15 mouse cellular contexts compared by ENCODE assay signal in the genomic region with DNA sequence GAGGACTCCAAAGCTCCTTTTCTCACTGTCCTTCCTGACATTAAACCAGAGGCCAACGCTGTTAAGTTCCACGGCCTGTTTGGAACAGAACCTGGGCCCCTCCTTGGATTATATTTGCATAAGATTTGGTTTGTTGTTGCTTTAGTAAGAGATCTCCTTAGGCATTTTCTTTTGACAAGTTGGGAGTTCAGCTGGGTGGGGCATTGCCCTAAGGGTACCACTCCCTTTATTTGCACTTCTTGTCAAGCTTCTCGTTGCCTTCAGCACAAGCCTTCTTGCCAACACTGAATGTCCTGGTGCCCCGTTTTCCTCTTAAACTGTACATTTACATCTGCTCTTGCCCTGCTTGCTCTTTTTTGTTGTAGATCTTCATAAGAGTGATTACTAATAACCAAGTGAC.
"Had no signal": no experiment of that assay in that cellular context is flagged by ENCODE, and none has a peak within 500 bp of the region (broad histone marks: within the 10 kb centered on the region; RNA-seq: fewer than 3 reads in every experiment).

No protein-coding gene starts in this region.

- H3K36me3 ChIP-seq: liver, embryonic 15.5 days; lung, embryonic 15.5 days; midbrain, embryonic 10.5 days; midbrain, embryonic 13.5 days; midbrain, embryonic 15.5 days; neural tube, embryonic 12.5 days; stomach, embryonic 15.5 days had no signal

- H3K9me3 ChIP-seq: liver, embryonic 15.5 days; lung, embryonic 15.5 days; midbrain, embryonic 10.5 days; midbrain, embryonic 13.5 days; midbrain, embryonic 15.5 days; neural tube, embryonic 12.5 days; stomach, embryonic 15.5 days had no signal

- H3K27ac ChIP-seq: liver, embryonic 15.5 days; lung, embryonic 15.5 days; macrophage; midbrain, embryonic 10.5 days; midbrain, embryonic 13.5 days; midbrain, embryonic 15.5 days; neural tube, embryonic 12.5 days; stomach, embryonic 15.5 days had no signal

- DNase-seq: liver, postnatal 0 days; lung, adult 2 months; lung, postnatal 10 days; right cerebral cortex, postnatal 14 days; thymus, adult 18-20 months; thymus, postnatal 14 days; thymus, postnatal 36 days had no signal

- ATAC-seq: liver, postnatal 0 days; midbrain, embryonic 13.5 days; midbrain, embryonic 15.5 days had no signal

- H3K27me3 ChIP-seq: liver, embryonic 15.5 days; lung, embryonic 15.5 days; midbrain, embryonic 13.5 days; midbrain, embryonic 15.5 days; neural tube, embryonic 12.5 days; stomach, embryonic 15.5 days had no signal

- H3K9ac ChIP-seq: liver, embryonic 15.5 days; liver, postnatal 0 days; lung, embryonic 15.5 days; midbrain, embryonic 13.5 days; midbrain, embryonic 15.5 days; neural tube, embryonic 12.5 days; stomach, embryonic 15.5 days had no signal

- H3K4me3 ChIP-seq: liver, embryonic 15.5 days; lung, embryonic 15.5 days; midbrain, embryonic 10.5 days; midbrain, embryonic 13.5 days; midbrain, embryonic 15.5 days; neural tube, embryonic 12.5 days; stomach, embryonic 15.5 days had no signal

- H3K4me1 ChIP-seq: liver, embryonic 15.5 days; midbrain, embryonic 13.5 days; midbrain, embryonic 15.5 days; neural tube, embryonic 12.5 days; stomach, embryonic 15.5 days had no signal

- H3K4me2 ChIP-seq: liver, embryonic 15.5 days; lung, embryonic 15.5 days; midbrain, embryonic 13.5 days; midbrain, embryonic 15.5 days; neural tube, embryonic 12.5 days; stomach, embryonic 15.5 days had no signal
